Mouse (Mus musculus) G1E (cell line): Measurements from ENCODE around the gene Tsku.

Experiments used
- CTCF ChIP-seq: IDR thresholded peaks from 2 replicates; pipeline ENCODE4 v1.5.1; 2012; ENCODE audit warnings: low read depth, low read length, inconsistent platforms, mixed read lengths
- GATA1 ChIP-seq: IDR thresholded peaks from 2 replicates; pipeline ENCODE4 v1.6.1; 2012; ENCODE audit warnings: borderline replicate concordance, low read length, inconsistent platforms, mixed read lengths
- GATA2 ChIP-seq: IDR thresholded peaks from 2 replicates; pipeline ENCODE4 v1.6.1; 2012; ENCODE audit warnings: low read depth, low read length, inconsistent platforms, borderline replicate concordance
- POLR2AphosphoS5 ChIP-seq: IDR thresholded peaks from 2 replicates; pipeline ENCODE4 v1.6.1; 2012; ENCODE audit warnings: low read depth, low read length, inconsistent platforms; ENCODE audit not compliant: insufficient replicate concordance
- TAL1 ChIP-seq: conservative IDR thresholded peaks from 2 replicates; pipeline ENCODE4 v1.6.1; 2012; ENCODE audit warnings: low read depth, low read length, inconsistent platforms, mixed read lengths

DNA sequence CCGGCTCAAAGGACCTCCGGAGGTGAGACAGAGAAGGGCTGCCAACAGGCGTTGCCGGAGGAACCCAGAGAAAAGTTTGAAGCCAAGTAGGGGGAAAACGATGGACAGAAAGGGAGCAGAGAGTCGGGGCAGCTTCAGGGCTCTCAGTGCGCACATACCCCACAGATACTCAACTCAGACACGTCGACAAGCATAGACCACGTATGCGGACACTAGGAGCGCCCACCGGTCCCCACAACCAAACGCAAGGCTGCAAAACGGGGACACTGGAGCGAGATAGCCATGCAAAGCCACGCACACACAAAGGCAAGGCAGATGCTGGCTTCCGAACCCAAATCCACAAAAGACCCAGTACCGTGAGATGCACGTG, 522 bp downstream of the Tsku start:
- TF ChIP-seq CTCF (no peak), GATA1 (no peak), TAL1 (no peak), GATA2 (no peak), POLR2AphosphoS5 (no peak)
